Comparison of ENCODE assay signal across 11 mouse cellular contexts in genomic region chr10:115897235-115897634, GRCm38 (mm10).
DNase-seq lines count a peak whose midpoint lies in the region; ATAC-seq and TF ChIP-seq lines count a peak whose summit lies in the region.
"Had no signal": no experiment of that assay in that cellular context is flagged by ENCODE, and none has a peak within 500 bp of the region (broad histone marks: within the 10 kb centered on the region; RNA-seq: fewer than 3 reads in every experiment).

No protein-coding gene starts in this region.

- no peaks in the 10 kb centered on the region for H3K4me1 ChIP-seq in lung, postnatal 0 days (ENCODE audit: insufficient read depth, low read depth, low read length)
- H3K4me1 ChIP-seq in forebrain, embryonic 10.5 days, result no peaks in the 10 kb centered on the region

- H3K4me2 ChIP-seq in lung, postnatal 0 days (replicated peaks; ENCODE audit: low read depth, low read length), result 0 out of 2 replicates have a peak overlapping the region, but pooled peaks have one; percentile 8

- TF ChIP-seq EP300 in lung, postnatal 0 days (IDR thresholded peaks at IDR 0.05), result peak; percentile 24; the same call in 1 of the 2 replicates

- 39% methylated on average over 7 of the region's 7 CpGs for WGBS in lung, postnatal 0 days
- WGBS in forebrain, embryonic 10.5 days, result 83% methylated on average over 7 of the region's 7 CpGs

- peak; percentile 90 for ATAC-seq in lung, postnatal 0 days
- ATAC-seq: hindbrain, embryonic 16.5 days had no signal

- peak overlapping the region; percentile 11; the same call in 1 of the 2 replicates for H3K4me3 ChIP-seq in gastrocnemius, adult 2 months
- H3K4me3 ChIP-seq in lung, postnatal 0 days (ENCODE audit: low read depth, low read length), result no peak overlapping the region
- no peak overlapping the region for H3K4me3 ChIP-seq in forebrain, embryonic 10.5 days
- H3K4me3 ChIP-seq: erythroblast, embryonic 14.5 days had no signal

- H3K9ac ChIP-seq in lung, postnatal 0 days (replicated peaks; ENCODE audit: low read depth), result no peak overlapping the region

- no peaks in the 10 kb centered on the region for H3K36me3 ChIP-seq in lung, postnatal 0 days (ENCODE audit: insufficient read depth, low read length)
- H3K36me3 ChIP-seq in forebrain, embryonic 10.5 days (replicated peaks), result no peaks in the 10 kb centered on the region

- no peaks in the 10 kb centered on the region for H3K9me3 ChIP-seq in lung, postnatal 0 days (ENCODE audit: low read length)
- H3K9me3 ChIP-seq in forebrain, embryonic 10.5 days, result no peaks in the 10 kb centered on the region

- no peak for TF ChIP-seq CTCF in gastrocnemius, adult 2 months (IDR thresholded peaks at IDR 0.05)
- TF ChIP-seq CTCF in lung, postnatal 0 days (IDR thresholded peaks at IDR 0.05), result no peak

- no peaks in the 10 kb centered on the region for H3K27me3 ChIP-seq in lung, postnatal 0 days (replicated peaks; ENCODE audit: insufficient read depth, low read length)
- H3K27me3 ChIP-seq in forebrain, embryonic 10.5 days (ENCODE audit: poor library complexity, severe bottlenecking), result no peaks in the 10 kb centered on the region

- DNase-seq in urinary bladder, postnatal 14 days (ENCODE audit: low spot score), result peak; percentile 9
- no peak for DNase-seq in urinary bladder, postnatal 25 days (ENCODE audit: low spot score)
- peak; percentile 41 for DNase-seq in gastrocnemius, adult 2 months
- DNase-seq in lung, postnatal 0 days (ENCODE audit: low spot score), result peak; percentile 90
- DNase-seq in liver, result no peak
- no peak for DNase-seq in thymus, postnatal 25 days
- no peak for DNase-seq in forebrain, embryonic 10.5 days (ENCODE audit: extremely low spot score, low spot score)
- DNase-seq: cerebellum, adult 8-10 months had no signal

- intact Hi-C loops in gastrocnemius, adult 2 months (cut with DNase I), result no loop called here

- peak overlapping the region; percentile 63 for H3K27ac ChIP-seq in gastrocnemius, adult 2 months
- peak overlapping the region; percentile 54; the same call in 1 of the 2 replicates for H3K27ac ChIP-seq in lung, postnatal 0 days (ENCODE audit: low read length)
- no peak overlapping the region for H3K27ac ChIP-seq in forebrain, embryonic 10.5 days
- H3K27ac ChIP-seq: macrophage had no signal

Comparison
In these comparisons a context has a peak if more than half of its experiments do, and no peak if none do; other contexts are left out.
1. DNase-seq: peak in urinary bladder, postnatal 14 days (single experiment), gastrocnemius, adult 2 months (single experiment) and lung, postnatal 0 days (single experiment); none in urinary bladder, postnatal 25 days (single experiment), liver (single experiment), thymus, postnatal 25 days (single experiment) and forebrain, embryonic 10.5 days (single experiment).